Mouse (Mus musculus): Measurements from ENCODE around the gene Ifi206.
"Not testable (repeated sequence)": the region's sequence is repeated elsewhere in the genome, so short reads cannot be mapped to it uniquely, and the experiment has no call there.

The Ifi206 gene

DNA sequence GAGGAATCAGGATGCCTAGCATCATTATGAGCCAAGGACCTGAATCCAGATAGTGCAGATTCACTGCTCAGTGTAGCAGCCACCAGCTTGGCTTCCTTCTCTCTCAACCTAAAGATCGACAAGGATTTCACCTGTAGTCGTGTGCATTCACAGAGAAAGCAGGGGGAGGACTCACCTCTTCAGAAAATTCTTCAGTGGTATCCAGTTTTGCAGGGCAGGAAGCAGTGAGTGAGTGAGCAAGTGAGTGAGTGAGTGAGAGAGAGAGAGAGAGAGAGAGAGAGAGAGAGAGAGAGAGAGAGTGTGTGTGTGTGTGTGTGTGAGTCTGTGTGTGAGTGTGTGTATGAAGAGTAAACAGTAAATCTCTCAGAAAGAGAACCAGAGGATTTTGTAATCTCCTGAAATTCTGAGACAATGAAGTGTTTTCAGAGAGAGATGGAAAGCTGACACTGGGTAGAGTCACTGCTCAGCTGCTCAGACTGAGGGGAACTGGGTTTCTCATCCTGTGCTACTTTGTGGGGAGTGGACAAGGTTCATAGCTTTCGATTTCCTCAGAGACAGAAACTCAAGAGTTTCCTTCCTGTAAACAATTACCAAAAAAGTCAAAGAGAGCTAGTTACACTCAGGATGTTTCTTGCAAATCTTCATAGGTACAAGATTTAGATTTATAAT, at the start of gene Ifi206:
Gene Ifi206 (minus strand): TSS at position 230 of the 669 bp plus-strand sequence.
- not testable (repeated sequence) for DNase-seq (ENCODE audit: extremely low spot score, low spot score)

DNA sequence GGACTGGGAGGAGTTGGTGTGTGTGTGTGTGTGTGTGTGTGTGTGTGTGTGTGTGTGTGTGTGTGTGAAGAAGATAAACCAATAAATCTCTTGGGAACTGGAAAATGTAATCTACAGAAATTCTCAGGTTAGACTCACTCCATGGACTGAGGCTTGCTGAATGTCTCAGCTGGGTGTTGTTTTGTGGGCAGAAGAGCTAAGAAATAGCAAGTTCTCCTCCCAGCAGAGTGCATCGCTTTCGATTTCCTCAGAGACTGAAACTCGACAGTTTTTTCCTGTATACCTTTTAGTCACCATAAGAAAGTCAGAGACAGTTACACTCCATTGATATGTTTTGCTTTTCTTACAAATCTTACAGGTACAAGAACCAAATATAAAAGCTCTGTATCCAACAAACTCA, 45.0 kb upstream of the Ifi206 start, which contains the start of gene Ifi214:
Gene Ifi214 (minus strand): TSS at position 167 of the 400 bp plus-strand sequence.
- not testable (repeated sequence) for DNase-seq (ENCODE audit: extremely low spot score, low spot score)

DNA sequence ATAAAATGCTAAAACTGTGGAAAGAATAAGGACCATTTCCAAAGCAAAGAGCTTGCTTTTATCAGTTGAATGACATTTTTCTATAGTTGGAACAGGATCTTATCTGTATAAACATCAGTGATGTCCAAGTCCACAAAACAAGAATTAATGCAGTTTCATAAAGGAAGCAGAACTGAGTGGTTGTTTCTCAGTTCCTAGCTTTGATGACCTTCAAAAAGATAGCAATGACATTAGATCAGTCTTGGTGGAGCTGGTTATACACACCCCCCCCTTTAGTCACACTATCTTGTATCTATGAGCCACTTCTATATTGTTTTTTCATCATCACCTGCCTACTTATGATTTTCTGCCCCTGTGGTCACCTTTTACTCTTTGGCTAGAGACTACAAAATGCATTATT, 30.6 kb upstream of the Ifi206 start:
- DNase-seq (ENCODE audit: extremely low spot score, low spot score), result no peak

DNA sequence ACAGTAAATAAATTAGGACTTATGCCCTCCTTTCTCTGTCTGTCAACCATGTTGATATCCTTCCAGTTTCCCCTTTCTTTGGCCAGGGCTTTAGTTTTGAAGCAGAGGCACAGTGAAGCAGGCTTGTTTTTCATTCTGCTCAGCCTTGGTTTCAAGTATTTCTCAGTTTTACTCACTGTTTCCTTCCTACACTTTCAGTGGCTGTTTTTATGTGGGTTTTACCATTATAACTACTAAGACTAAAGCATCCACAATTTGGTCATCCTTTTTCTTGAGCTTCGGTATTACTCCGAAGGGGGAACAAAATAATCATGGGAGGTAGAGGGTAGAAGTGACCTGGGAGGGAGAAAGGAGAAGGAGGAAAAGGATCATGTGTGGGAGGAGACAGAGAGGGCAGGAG, 19.8 kb upstream of the Ifi206 start:
- DNase-seq (ENCODE audit: extremely low spot score, low spot score), result not testable (repeated sequence)

DNA sequence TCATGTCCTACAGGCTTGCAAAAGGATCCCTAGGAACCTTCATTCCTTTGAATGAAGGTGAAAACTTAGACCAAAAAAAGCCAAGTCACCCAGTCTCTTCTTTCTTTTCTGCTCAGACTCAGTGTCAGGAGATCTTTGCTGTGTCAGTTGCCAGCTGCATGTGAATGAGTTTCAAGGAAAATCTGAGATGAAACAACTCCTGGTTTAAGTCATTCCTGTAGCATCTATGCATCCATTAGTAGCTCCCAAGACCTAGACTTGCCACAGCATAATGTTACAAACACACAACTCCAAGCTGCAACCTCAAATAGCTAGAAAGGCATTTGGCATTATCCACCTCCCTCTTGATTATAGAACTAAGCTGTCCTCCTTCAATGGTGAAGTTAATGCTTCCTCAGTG, 642 bp upstream of the Ifi206 start:
- not testable (repeated sequence) for DNase-seq (ENCODE audit: extremely low spot score, low spot score)

DNA sequence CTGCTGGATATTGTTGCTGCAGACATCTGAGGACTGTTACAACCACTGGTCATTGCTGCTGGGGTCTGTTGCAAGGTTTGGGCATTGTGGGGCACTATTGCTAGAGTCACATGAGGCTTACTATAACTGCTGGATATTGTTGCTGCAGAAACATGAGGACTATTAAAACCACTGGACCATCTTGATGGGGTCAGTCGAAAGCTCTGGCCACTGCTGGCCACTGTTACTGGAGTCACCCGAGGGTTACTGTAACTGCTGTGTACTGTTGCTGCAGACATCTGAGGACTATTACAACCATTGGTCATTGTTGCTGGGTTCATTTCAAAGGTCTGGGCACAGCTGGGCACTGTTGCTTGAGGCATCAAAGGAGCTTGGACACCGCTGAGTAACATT, 9.7 kb downstream of the Ifi206 start:
- not testable (repeated sequence) for DNase-seq (ENCODE audit: extremely low spot score, low spot score)

DNA sequence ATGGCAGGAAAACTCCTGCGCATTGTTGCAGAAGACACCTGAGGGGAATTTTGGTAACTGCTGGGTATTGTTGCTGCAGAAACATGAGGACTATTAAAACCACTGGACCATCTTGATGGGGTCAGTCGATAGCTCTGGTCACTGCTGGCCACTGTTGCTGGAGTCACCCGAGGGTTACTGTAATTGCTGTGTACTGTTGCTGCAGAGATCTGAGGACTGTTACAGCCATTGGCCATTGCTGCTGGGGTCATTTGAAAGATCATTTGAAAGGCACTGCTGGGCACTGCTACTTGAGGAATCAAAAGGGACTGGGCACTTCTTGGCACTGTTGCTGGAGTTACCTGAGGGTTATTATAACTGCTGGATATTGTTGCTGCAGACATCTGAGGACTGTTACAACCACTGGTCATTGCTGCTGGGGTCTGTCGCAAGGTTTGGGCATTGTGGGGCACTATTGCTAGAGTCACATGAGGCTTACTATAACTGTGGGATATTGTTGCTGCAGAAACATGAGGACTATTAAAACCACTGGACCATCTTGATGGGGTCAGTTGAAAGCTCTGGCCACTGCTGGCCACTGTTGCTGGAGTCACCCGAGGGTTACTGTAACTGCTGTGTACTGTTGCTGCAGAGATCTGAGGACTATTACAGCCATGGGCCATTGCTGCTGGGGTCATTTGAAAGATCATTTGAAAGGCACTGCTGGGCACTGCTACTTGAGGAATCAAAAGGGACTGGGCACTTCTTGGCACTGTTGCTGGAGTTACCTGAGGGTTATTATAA, 10.3 kb downstream of the Ifi206 start:
- DNase-seq (ENCODE audit: extremely low spot score, low spot score), result not testable (repeated sequence)

DNA sequence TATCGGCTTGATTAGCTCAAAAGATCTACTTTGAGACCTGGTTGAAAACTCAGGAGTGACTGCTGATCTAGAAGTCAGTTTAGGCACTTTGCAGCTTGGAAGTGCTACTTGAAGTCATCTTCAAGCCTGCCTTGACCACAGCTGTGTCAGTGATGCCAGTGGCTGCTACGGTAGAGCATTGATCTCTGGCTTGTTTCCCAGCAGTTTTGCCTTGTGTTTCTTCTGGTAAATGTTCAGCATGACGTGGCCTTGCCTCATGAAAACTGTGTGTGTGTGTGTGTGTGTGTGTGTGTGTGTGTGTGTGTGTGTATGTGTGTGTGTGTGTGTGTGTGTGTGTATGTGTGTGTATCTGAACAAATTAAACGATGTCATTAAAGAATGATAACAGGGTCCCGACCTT, 34.1 kb downstream of the Ifi206 start:
- no peak for DNase-seq (ENCODE audit: extremely low spot score, low spot score)

DNA sequence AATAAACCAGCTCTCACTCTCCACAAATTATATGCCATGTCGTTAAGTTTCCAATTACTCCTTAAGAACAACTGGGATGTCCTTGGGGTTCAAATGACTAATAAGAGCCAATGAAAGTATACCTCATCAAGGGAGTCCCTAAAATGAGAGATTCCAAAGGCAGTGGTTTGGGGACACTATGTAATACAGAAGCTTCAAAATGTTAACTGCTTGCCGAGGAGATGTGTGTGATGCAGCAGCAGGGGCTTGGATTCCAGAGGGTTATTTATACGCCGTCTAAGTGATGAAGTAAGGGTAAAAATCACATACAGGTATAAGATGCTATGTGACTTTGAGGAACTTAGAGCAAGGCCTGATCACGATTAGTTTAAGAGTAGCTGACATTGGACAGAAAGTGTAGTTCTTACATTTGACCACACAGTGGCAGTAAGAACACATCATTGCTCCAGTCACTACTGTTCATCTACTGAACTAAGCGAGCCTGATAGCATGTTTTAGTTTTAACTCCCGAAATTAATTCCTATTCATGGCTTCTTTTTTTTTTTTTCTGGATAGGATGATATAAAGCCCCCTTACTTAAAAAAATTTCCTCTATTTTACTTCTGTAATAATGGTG, 34.6 kb downstream of the Ifi206 start:
- no peak for DNase-seq (ENCODE audit: extremely low spot score, low spot score)

DNA sequence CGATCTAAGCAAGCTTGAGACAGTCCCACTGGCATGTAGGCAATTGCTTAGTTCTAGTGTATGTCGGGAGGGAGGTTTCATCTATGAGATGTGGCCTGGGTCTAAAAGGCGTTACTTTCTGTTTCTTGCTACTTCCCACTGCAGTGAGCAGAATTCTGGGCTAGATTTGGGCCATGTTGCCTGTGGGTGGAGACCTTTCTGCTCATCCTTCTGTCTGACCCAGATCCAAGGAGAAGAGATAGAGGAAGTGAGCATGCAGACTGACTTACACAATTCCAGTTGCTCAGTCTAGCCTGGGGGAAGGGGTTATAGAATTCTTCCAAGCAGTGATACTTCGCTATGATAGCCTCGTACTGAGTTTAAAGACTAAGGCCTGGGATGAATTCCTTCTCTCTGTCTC, 39.2 kb downstream of the Ifi206 start:
- DNase-seq (ENCODE audit: extremely low spot score, low spot score), result no peak

DNA sequence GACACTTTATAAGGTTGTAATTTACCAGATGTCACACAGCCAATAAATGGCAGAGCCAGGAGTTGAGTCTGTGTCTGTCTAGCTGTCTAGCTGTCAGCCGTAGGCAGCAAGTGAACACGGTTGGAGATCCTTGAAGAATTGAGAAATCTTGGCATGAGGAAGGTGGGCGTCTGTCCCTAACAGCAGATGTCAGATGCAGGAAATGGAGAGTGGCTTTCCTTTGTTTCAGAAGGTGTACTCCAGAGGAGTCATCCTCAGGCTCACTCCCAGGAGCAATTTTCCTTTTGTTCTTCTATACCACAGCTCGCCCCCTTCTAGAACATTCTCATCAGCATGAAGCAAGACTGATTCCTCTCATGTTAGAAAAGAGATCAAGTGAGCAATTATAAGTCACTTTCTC, 40.2 kb downstream of the Ifi206 start:
- no peak for DNase-seq (ENCODE audit: extremely low spot score, low spot score)

DNA sequence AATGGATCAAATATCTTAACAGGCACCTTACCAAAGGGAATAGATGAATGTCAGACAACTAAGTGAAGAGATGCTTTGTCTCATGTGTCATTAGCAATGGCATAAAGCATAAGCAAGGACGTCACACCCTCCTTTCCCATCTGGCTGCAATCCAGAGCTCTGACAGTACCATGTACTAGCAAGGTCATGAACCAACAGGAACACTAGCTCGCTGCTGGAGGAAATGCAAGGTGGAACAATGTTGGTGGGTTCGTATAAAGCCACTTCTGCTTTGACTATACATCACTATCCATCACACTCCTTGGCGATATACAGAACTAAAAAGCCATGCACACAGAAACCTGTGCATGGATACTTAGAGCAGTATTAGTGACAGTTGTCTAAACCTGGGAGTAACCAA, 43.8 kb downstream of the Ifi206 start:
- no peak for DNase-seq (ENCODE audit: extremely low spot score, low spot score)

DNA sequence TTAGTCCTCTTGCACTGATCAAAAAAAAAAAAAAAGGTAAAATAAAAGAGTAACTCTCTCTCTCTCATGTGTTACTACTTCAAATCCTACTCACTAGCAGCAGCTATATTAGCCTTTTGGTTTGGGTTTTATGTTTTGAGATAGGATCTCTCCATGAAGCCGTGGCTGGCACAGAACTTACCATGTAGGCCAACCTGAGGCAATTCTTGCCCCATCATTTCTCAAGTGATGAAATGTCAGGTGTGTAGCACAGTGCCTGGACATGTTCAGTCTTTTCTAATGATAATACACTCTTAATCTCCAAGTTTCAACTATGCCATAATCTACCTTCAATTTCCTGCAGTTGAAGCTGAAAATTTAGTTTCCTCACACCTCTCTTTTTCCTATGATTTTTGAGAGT, 47.8 kb downstream of the Ifi206 start:
- DNase-seq (ENCODE audit: extremely low spot score, low spot score), result no peak

DNA sequence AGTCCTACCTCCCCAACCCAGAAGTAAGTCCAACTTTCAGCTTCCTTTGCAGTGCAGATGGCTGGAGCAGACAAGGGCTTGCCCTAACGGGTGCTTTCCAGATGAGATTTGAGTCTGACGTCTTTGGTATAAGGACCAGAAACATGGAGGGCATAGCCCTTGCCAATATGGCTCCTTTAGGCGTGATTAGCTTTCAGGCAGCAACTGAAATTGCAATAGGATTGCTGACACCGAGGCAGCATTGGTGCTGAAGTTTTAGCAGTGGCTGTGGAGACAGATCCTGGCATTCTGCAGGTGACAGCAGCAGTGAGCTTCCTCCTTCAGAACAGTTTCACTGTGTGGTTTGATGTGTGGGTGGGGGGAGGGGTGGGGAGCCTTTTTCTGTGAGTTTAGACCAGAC, 49.6 kb downstream of the Ifi206 start:
- DNase-seq (ENCODE audit: extremely low spot score, low spot score), result no peak

DNA sequence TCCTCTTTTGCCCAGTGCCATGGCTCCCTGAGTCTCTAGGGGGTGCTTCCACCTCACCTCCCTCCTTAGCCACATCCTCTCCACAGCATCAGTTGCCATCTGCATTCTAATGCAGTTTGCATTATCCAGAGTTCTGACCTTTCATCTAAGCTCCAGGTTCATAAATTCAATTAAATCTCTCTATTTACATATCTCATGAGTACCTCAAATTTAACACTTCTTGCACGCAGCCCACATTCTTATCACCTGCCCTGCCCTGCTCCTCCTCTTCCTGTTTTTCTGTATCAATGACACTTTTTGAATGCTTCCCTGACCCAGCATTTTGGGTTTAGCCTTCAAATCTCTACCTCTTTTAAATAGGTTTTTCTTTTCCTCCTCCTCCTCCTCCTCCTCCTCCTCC, 50.2 kb downstream of the Ifi206 start:
- DNase-seq (ENCODE audit: extremely low spot score, low spot score), result no peak

DNA sequence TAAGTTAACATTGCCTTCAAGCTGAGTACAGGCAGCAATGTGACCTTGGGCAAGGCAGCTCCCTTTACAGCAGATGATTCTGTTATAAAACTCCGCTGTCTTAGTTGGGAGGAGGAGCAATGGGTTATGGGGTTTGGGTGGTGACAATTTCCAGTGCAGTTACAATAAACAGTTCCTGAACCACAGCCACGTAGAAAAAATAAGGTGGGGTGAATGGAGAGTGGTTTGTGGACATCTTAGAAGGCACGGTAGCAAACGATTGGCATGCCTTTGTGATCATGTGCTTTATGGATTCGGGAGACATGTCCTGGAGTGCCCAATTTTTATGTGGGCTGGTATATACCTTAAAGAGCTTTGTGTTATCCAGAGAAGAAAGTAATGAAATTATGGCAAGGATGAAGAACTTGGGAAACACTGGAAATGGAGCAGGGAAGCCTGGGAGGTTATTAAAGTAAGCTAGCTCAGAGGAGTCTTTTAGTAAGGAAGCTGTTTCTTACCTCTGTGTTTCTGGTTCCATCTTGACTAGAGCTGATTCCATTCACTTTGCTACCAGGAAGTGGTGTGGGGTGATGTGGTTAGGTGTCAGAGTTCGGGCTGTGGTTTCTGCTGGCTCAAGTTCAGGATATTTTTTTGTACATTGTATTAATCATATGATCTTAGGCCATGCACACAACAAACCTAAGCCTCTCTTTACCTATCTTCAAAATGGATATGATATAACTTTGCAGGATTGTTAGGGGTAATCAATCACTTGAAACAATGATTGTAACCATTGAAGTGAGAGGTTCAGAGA, 53.5 kb downstream of the Ifi206 start:
- no peak for DNase-seq (ENCODE audit: extremely low spot score, low spot score)

DNA sequence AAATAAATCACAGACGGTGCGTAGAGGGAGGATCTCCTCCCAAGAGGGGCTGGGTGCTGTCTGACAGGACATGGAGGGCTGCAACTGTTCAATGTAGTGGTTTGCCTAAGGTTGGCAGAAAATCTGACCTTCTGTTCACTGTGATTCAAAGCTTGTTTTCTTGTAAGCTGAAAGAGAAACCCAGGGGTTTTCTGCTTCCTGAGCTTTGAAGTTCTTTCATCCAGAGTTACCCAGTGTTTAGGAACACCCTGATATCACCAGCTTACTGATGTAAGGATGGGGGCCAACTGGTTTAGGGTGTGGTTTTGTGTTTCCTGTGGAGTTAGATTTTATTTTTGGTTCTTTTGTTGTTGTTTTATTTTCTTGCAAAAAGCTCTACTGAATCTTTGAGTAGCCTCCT, 58.4 kb downstream of the Ifi206 start:
- DNase-seq (ENCODE audit: extremely low spot score, low spot score), result no peak

DNA sequence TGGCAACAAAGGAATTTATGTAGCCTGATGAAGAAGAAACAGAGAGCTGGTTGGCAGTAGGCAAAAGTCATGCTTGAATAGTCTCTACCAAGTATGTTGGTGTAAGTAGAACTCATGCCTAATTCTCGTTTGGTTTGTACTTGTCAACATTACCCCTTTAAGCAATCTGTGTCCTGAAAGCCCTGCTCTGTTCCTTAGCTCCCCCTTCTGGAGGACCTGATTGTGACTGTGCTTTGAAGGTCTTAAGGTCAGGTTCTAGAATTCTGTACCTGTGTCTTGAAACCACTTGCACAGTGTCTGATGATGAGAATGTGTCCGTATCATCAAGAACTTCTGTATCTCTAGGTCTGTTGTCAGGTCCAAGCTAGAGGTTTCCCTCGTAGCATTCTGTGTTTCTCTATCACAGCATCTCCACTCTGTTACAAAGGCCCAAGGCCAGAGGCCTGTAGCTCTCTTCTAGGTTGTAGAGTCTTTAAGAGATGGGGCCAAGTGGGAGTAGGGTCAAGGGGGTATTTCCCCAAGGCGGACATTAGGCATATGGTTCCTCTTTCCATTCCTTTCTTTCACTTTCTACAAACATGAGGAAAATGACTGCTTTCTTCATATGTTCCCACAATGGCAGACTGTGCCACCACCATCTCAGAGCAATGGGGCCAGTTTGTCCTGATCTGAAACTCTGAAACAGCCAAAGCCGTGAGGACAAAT, 60.7 kb downstream of the Ifi206 start:
- no peak for DNase-seq (ENCODE audit: extremely low spot score, low spot score)

DNA sequence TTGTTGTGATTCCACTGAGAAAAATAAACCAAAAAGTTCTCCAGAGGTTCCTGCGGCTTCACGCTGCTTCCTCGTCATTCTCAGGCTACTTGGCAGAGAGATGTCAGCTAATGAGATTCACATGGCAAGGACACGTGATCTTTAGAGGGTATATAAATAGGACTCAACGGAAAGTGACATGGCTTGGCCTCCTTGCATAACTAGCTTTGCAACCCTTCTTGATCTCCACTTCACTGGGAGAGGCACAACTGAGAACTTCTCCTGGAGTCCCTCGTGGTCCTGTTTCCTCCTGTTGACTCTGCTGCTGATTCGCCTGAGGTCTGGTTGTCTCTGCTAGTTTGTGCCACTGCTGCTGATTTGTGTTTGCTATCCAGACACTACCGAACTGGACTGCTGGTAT, 63.5 kb downstream of the Ifi206 start:
- DNase-seq (ENCODE audit: extremely low spot score, low spot score), result no peak

DNA sequence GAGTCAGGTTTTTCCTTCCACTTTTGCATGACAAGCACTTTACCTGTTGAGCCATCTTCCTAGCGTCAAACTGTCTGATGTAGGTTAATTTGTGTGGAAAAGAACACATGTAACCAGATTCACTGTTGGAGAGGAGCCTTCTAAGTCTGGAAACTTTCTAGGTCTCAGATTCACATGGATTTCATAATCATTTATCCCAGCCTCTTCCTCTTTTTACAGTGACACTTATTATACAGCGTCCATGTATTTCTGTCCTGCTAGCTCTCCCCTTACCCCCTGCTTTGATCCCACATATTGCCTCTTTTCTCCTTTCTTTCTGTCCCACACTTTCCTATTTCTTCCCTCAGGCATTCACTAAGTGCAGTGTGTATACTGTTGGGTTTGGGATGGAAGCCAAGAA, 64.5 kb downstream of the Ifi206 start:
- no peak for DNase-seq (ENCODE audit: extremely low spot score, low spot score)

DNA sequence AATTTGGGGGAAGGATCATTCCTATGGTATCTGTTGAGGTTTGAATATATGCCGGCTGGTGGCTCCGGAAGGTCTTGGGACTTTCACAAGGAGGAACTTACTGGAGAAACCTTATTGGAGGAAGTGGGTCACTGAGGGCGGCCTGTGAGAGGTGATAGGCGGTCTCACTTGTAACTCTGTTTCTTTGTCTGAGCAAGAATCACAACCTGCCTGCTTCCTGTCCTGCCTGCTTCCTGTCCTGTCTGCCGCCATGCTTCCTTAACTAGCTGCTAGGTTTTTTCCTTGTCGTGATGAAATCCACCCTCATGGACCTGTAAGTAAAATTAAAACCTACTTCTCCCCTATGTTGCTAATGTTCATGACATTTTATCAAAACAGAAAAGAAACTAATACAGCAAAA, 70.5 kb downstream of the Ifi206 start:
- no peak for DNase-seq (ENCODE audit: extremely low spot score, low spot score)

All from neural tube, embryonic 10.5 days (tissue).